Mouse (Mus musculus): ENCODE data around the gene 4930544D05Rik. TPM values are rescaled to one million over a fixed set of nuclear protein-coding genes. Genes with fewer than 3 reads are reported as not detected.

Gene 4930544D05Rik
- polyA plus RNA-seq, 1 experiment: 0.10 TPM

DNA sequence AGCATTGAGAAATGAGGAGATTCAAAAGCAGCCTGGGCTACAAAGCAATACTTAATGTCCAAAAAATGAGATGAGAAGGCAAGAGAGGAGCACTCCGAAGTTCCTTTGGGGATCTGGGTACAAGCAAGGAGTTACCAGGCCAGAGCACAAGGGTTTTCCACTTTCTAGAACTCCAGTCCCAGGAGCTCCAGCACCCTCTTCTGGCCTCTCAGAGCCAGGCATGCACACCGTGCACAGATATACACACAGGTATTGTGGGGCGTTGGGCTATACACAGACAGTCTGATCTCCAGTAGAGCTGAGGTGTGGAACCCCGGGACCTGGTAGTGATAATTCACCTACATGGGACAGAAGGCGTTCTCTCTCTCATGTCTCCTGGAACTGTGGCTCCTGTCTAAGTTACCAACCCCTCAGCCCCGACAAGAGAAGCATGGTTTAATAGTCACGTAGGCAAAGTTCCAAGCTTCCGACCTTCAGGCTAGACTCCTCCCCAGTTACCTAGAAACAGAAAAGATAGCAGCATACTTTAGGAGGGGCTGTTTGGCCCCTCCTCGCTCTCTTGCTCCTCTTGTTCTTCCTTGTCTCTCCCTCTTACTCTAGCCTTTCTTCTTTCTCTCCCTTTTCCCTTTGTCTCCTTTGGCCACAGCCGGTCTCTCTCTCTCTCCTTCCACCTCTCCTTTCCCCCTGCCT lies 7.5 kb downstream of the 4930544D05Rik start:
- TF ChIP-seq USF1 (IDR thresholded peaks at IDR 0.05; ENCODE audit: low read depth) (no peak), TCF3 (IDR thresholded peaks at IDR 0.05; ENCODE audit: insufficient read length, low read depth) (no peak), E2F4 (IDR thresholded peaks at IDR 0.05; ENCODE audit: insufficient read depth) (no peak), CEBPB (IDR thresholded peaks at IDR 0.05; ENCODE audit: insufficient read depth, poor library complexity, severe bottlenecking) (no peak), MYOG (IDR thresholded peaks at IDR 0.05; ENCODE audit: control insufficient read depth in 1 of 3, insufficient read depth in 1 of 3, insufficient read length in 2 of 3, low read depth in 2 of 3) (no peak), POLR2A (IDR thresholded peaks at IDR 0.05; ENCODE audit: insufficient read length, low read depth) (no peak), SRF (IDR thresholded peaks at IDR 0.05; ENCODE audit: control insufficient read depth, insufficient read length, low read depth) (no peak), POLR2AphosphoS2 (IDR thresholded peaks at IDR 0.05; ENCODE audit: insufficient read length, low read depth) (no peak)
- H3K27me3 ChIP-seq (ENCODE audit: control insufficient read depth, insufficient read depth, insufficient read length): no peaks in the 10 kb centered on the region

DNA sequence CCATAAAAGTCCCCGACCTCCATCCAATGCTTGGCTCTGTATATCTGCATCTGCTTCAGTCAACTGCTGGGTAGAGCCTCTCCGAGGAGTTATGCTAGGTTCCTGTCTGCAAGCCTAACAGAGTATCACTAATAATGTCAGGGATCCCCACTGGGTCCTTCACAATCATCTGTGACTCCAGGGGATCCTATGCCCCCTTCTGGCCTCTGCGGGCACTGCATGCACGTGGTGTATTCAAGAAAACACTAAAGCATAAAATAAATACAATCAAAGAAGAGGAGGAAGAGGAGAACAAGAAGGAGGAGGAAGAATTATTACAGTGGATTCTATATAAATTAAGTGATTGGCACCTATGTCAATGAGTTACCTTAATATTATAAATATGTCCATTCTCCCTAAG lies 9.8 kb downstream of the 4930544D05Rik start:
- Histone ChIP-seq H3K79me2 (ENCODE audit: control insufficient read depth, insufficient read depth) (no peaks in the 10 kb centered on the region), H3ac (ENCODE audit: control insufficient read depth, insufficient read length) (no peak overlapping the region), H3K4me2 (ENCODE audit: low read depth) (no peak overlapping the region), H3K36me3 (ENCODE audit: control insufficient read depth, insufficient read depth) (no peaks in the 10 kb centered on the region), H3K27me3 (ENCODE audit: control insufficient read depth, insufficient read depth, insufficient read length) (no peaks in the 10 kb centered on the region), H3K4me3 (no peak overlapping the region)
- TF ChIP-seq REST (IDR thresholded peaks at IDR 0.05; ENCODE audit: insufficient read depth, insufficient read length) (no peak), USF1 (IDR thresholded peaks at IDR 0.05; ENCODE audit: low read depth) (peak; percentile 26)

More for the DNA sequence above, 7.5 kb downstream of the 4930544D05Rik start:
- Histone ChIP-seq H3ac (ENCODE audit: control insufficient read depth, insufficient read length) (no peak overlapping the region), H3K79me2 (ENCODE audit: control insufficient read depth, insufficient read depth) (no peaks in the 10 kb centered on the region), H3K4me3 (no peak overlapping the region), H3K4me2 (ENCODE audit: low read depth) (no peak overlapping the region), H3K36me3 (ENCODE audit: control insufficient read depth, insufficient read depth) (no peaks in the 10 kb centered on the region)

DNA sequence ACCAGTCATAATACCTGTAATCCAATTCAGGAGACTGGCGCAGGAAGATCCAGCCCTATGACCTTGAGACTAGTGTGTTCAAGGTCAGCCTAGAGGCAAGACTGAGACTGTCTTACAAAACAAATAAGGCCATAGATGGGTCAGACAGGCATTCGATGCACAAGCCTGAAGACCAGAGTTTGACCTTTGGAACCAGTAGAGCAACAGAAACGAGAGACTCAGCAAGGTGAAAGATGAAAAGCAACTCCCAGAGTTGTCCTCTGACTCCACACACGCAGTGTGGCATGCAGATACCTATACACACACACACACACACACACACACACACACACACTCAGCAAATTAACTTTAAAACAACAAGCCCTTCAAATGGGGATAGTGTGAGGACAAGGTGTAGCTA lies 11.2 kb downstream of the 4930544D05Rik start:
- H3K4me2 ChIP-seq (ENCODE audit: low read depth): no peak overlapping the region
- H3K36me3 ChIP-seq (ENCODE audit: control insufficient read depth, insufficient read depth): no peaks in the 10 kb centered on the region
- TF ChIP-seq MAX (IDR thresholded peaks at IDR 0.05; ENCODE audit: low read depth) (no peak), REST (IDR thresholded peaks at IDR 0.05; ENCODE audit: insufficient read depth, insufficient read length) (no peak), MYOD1 (IDR thresholded peaks at IDR 0.05; ENCODE audit: control insufficient read depth in 1 of 3, insufficient read length in 2 of 3, low read depth in 2 of 3) (no peak), TCF3 (IDR thresholded peaks at IDR 0.05; ENCODE audit: insufficient read length, low read depth) (no peak), TCF12 (IDR thresholded peaks at IDR 0.05; ENCODE audit: insufficient read depth, poor library complexity, severe bottlenecking) (no peak), POLR2A (IDR thresholded peaks at IDR 0.05; ENCODE audit: insufficient read length, low read depth) (no peak), SRF (IDR thresholded peaks at IDR 0.05; ENCODE audit: control insufficient read depth, insufficient read length, low read depth) (no peak), USF1 (IDR thresholded peaks at IDR 0.05; ENCODE audit: low read depth) (no peak), E2F4 (IDR thresholded peaks at IDR 0.05; ENCODE audit: insufficient read depth) (no peak), POLR2AphosphoS2 (IDR thresholded peaks at IDR 0.05; ENCODE audit: insufficient read length, low read depth) (no peak), CEBPB (IDR thresholded peaks at IDR 0.05; ENCODE audit: insufficient read depth, poor library complexity, severe bottlenecking) (no peak), MYOG (IDR thresholded peaks at IDR 0.05; ENCODE audit: control insufficient read depth in 1 of 3, insufficient read depth in 1 of 3, insufficient read length in 2 of 3, low read depth in 2 of 3) (no peak)

DNA sequence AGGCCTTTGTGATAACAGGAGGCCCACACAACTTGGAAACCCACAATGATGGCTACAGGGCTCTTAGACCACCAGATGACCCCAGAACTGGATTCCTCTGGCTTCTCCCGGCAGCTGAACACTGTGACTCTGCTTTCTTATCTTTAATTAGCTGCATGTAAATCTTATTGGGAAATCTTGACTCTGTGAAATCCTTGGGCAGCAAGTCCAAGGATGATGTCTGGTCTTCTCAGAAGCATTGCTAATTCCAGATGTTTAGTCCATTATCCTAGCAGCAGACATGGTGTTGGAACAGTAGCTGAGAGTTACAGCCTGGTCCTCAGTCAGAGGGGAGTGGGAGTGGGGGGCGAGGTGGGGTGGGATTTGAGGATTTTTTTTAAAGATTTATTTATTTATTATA lies 12.8 kb downstream of the 4930544D05Rik start:
- no peaks in the 10 kb centered on the region for H3K36me3 ChIP-seq (ENCODE audit: control insufficient read depth, insufficient read depth)
- no peak overlapping the region for H3K4me2 ChIP-seq (ENCODE audit: low read depth)
- H3K27me3 ChIP-seq (ENCODE audit: control insufficient read depth, insufficient read depth, insufficient read length): no peaks in the 10 kb centered on the region
- H3K79me2 ChIP-seq (ENCODE audit: control insufficient read depth, insufficient read depth): no peaks in the 10 kb centered on the region
- no peak overlapping the region for H3K4me3 ChIP-seq
- H3ac ChIP-seq (ENCODE audit: control insufficient read depth, insufficient read length): no peak overlapping the region
- TF ChIP-seq TCF12 (IDR thresholded peaks at IDR 0.05; ENCODE audit: insufficient read depth, poor library complexity, severe bottlenecking): no peak
- TF ChIP-seq REST (IDR thresholded peaks at IDR 0.05; ENCODE audit: insufficient read depth, insufficient read length): no peak
- TF ChIP-seq POLR2A (IDR thresholded peaks at IDR 0.05; ENCODE audit: insufficient read length, low read depth): no peak
- TF ChIP-seq USF1 (IDR thresholded peaks at IDR 0.05; ENCODE audit: low read depth): no peak
- TF ChIP-seq MAX (IDR thresholded peaks at IDR 0.05; ENCODE audit: low read depth): no peak
- TF ChIP-seq MYOG (IDR thresholded peaks at IDR 0.05; ENCODE audit: control insufficient read depth in 1 of 3, insufficient read depth in 1 of 3, insufficient read length in 2 of 3, low read depth in 2 of 3): no peak

More for the DNA sequence above, 11.2 kb downstream of the 4930544D05Rik start:
- H3ac ChIP-seq (ENCODE audit: control insufficient read depth, insufficient read length): no peak overlapping the region
- H3K4me3 ChIP-seq: no peak overlapping the region
- H3K79me2 ChIP-seq (ENCODE audit: control insufficient read depth, insufficient read depth): no peaks in the 10 kb centered on the region
- H3K27me3 ChIP-seq (ENCODE audit: control insufficient read depth, insufficient read depth, insufficient read length): no peaks in the 10 kb centered on the region

DNA sequence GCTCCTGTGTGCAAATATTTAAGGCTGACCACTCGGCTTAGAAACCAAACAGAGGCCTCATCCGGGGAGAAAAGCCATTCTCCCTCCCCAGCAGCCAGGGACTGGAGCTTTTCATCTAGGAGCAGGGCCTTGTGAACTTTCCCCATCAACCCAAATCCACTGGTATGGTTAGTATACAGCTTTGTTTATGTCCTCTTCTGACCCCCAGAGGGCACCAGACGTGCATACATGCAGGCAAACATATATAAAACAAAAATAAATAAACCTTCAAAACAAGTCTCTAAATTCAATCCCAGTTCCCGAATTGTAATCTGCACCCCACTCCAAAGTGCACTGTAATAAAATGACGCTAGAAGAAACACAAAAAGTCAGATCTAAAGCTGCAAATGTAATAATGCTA lies 13.9 kb downstream of the 4930544D05Rik start:
- Histone ChIP-seq H3ac (ENCODE audit: control insufficient read depth, insufficient read length) (no peak overlapping the region), H3K4me3 (no peak overlapping the region), H3K79me2 (ENCODE audit: control insufficient read depth, insufficient read depth) (no peaks in the 10 kb centered on the region), H3K36me3 (ENCODE audit: control insufficient read depth, insufficient read depth) (no peaks in the 10 kb centered on the region), H3K4me2 (ENCODE audit: low read depth) (no peak overlapping the region), H3K27me3 (ENCODE audit: control insufficient read depth, insufficient read depth, insufficient read length) (no peaks in the 10 kb centered on the region)
- no peak for TF ChIP-seq SRF (IDR thresholded peaks at IDR 0.05; ENCODE audit: control insufficient read depth, insufficient read length, low read depth)
- TF ChIP-seq TCF12 (IDR thresholded peaks at IDR 0.05; ENCODE audit: insufficient read depth, poor library complexity, severe bottlenecking): no peak
- no peak for TF ChIP-seq REST (IDR thresholded peaks at IDR 0.05; ENCODE audit: insufficient read depth, insufficient read length)
- no peak for TF ChIP-seq MYOG (IDR thresholded peaks at IDR 0.05; ENCODE audit: control insufficient read depth in 1 of 3, insufficient read depth in 1 of 3, insufficient read length in 2 of 3, low read depth in 2 of 3)
- no peak for TF ChIP-seq TCF3 (IDR thresholded peaks at IDR 0.05; ENCODE audit: insufficient read length, low read depth)
- no peak for TF ChIP-seq MYOD1 (IDR thresholded peaks at IDR 0.05; ENCODE audit: control insufficient read depth in 1 of 3, insufficient read length in 2 of 3, low read depth in 2 of 3)
- no peak for TF ChIP-seq USF1 (IDR thresholded peaks at IDR 0.05; ENCODE audit: low read depth)
- TF ChIP-seq CEBPB (IDR thresholded peaks at IDR 0.05; ENCODE audit: insufficient read depth, poor library complexity, severe bottlenecking): no peak
- no peak for TF ChIP-seq POLR2A (IDR thresholded peaks at IDR 0.05; ENCODE audit: insufficient read length, low read depth)
- no peak for TF ChIP-seq E2F4 (IDR thresholded peaks at IDR 0.05; ENCODE audit: insufficient read depth)
- no peak for TF ChIP-seq POLR2AphosphoS2 (IDR thresholded peaks at IDR 0.05; ENCODE audit: insufficient read length, low read depth)
- no peak for TF ChIP-seq MAX (IDR thresholded peaks at IDR 0.05; ENCODE audit: low read depth)

Measured in myocyte (in vitro differentiated cells).